In the genomic region with DNA sequence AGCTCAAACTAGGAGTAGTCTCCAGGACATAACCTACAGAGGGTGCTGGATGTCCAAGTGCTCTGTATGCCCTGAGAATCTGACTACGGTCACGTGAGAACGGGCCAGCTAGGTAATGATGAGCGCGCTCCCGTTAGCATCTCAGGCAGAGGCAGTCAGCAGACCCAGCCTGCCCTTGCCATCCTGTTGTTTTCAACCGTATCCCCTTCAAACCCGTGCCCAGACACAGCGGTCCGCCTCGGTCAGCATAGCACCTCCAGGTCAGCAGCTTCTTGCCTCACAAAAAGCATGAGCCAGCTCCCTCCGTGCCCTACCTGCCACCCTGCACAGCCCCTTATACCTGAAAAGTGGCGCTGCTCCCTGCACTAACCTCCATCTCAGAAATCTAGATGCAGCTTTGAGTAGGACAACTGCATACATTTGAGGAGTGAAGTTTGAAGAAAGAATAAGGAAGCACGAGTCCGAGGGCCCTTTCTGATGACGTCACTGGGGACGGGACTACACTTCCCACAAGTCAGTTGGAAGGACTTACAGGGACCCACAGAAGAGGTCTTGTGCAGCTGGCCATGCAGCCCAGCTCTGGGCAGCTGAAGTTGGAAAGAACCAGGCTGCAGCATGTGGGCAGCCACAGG, we compare ENCODE assay signal across 8 mouse cellular contexts. TPM values are rescaled to one million over a fixed set of nuclear protein-coding genes. Genes with fewer than 3 reads are reported as not detected.
DNase-seq lines count a peak whose midpoint lies in the region; ATAC-seq lines count a peak whose summit lies in the region.

No protein-coding gene starts in this region.

- intact Hi-C loops in left cerebral cortex, postnatal 14 days (cut with DNase I): loop anchor here (5.0 kb wide), 1 partner anchor 87 kb away; the partner anchor contains the start of genes Gm49345 and Zfp729a

- H3K36me3 ChIP-seq in intestine, embryonic 14.5 days (ENCODE audit: control insufficient read depth, insufficient read depth, low read length): no peaks in the 10 kb centered on the region

- WGBS in intestine, embryonic 14.5 days: 1% methylated on average over 17 of the region's 17 CpGs

- peak overlapping the region; percentile 81 for H3K4me3 ChIP-seq in intestine, embryonic 14.5 days (ENCODE audit: low read depth, low read length)

- DNase-seq in adrenal gland, adult 18-20 months (ENCODE audit: low spot score in 2 of 2): peak; percentile 76 to 83
- peak; percentile 93 for DNase-seq in embryo, embryonic 11 days
- DNase-seq in gastrocnemius, postnatal 25 days: peak; percentile 81
- peak; percentile 93 for DNase-seq in intestine, embryonic 14.5 days (ENCODE audit: low spot score)
- DNase-seq in left cerebral cortex, postnatal 14 days (ENCODE audit: low spot score in 2 of 2): peak; percentile 92 to 95
- peak; percentile 90 for DNase-seq in mesoderm, embryonic 11.5 days (ENCODE audit: low read depth, low spot score)
- peak; percentile 89 to 93 for DNase-seq in right cerebral cortex, postnatal 36 days (ENCODE audit: low spot score in 2 of 2)
- DNase-seq in yolk sac, embryonic 10.5 days (ENCODE audit: low spot score): peak; percentile 88

- 0 out of 2 replicates have a peak, but pooled peaks cover 3% of the 10 kb centered on the region for H3K4me1 ChIP-seq in intestine, embryonic 14.5 days (replicated peaks; ENCODE audit: control insufficient read depth, insufficient read depth, low read length)

- H3K27ac ChIP-seq in intestine, embryonic 14.5 days (ENCODE audit: low read depth): peak overlapping the region; percentile 54

- ATAC-seq in intestine, embryonic 14.5 days (replicated peaks; ENCODE audit: low FRiP score, low TSS enrichment, low read depth): peak; percentile 96

- H3K27me3 ChIP-seq in intestine, embryonic 14.5 days (replicated peaks; ENCODE audit: control insufficient read depth, insufficient read depth, low read length): no peaks in the 10 kb centered on the region

- no peaks in the 10 kb centered on the region for H3K9me3 ChIP-seq in intestine, embryonic 14.5 days (ENCODE audit: control insufficient read depth, low read length)

- peak overlapping the region; percentile 78 for H3K9ac ChIP-seq in intestine, embryonic 14.5 days (ENCODE audit: low read length)

- peak overlapping the region; percentile 61 for H3K4me2 ChIP-seq in intestine, embryonic 14.5 days (ENCODE audit: low read length)

RNA-seq across cellular contexts. Expression of gene Zfp65, which starts 5.0 kb away (rescaled TPM):
- 10 to 100 TPM; 12.2 to 12.7 TPM for total RNA-seq in adrenal gland, adult 18-20 months (2021)
- total RNA-seq in gastrocnemius, postnatal 25 days (2021): 1 to 10 TPM; 3.8 to 4.4 TPM
- 2.9 and 3.1 TPM in 2 replicates for polyA plus RNA-seq in intestine, embryonic 14.5 days (2014; fragmentation: Nextera tagmentation; extraction: Ambion mirVana)
- total RNA-seq in left cerebral cortex, postnatal 14 days (2021): 10 to 100 TPM; 13.2 to 13.7 TPM

RNA-seq across cellular contexts. Expression of gene Zfp85, which starts 31.1 kb away (rescaled TPM):
- total RNA-seq in adrenal gland, adult 18-20 months (2021): 1 to 10 TPM; 4.0 to 5.3 TPM
- total RNA-seq in gastrocnemius, postnatal 25 days (2021): 1 to 10 TPM; 1.9 to 2.3 TPM
- 5.1 and 6.1 TPM in 2 replicates for polyA plus RNA-seq in intestine, embryonic 14.5 days (2014; fragmentation: Nextera tagmentation; extraction: Ambion mirVana)
- total RNA-seq in left cerebral cortex, postnatal 14 days (2021): 1 to 10 TPM; 5.0 to 5.8 TPM

RNA-seq across cellular contexts. Expression of gene Zfp738, which starts 37.1 kb away (rescaled TPM):
- 1 to 10 TPM; 7.9 to 8.1 TPM for total RNA-seq in adrenal gland, adult 18-20 months (2021)
- total RNA-seq in gastrocnemius, postnatal 25 days (2021): 1 to 10 TPM; 2.2 to 4.0 TPM
- polyA plus RNA-seq in intestine, embryonic 14.5 days (2014; fragmentation: Nextera tagmentation; extraction: Ambion mirVana): 11.0 and 12.6 TPM in 2 replicates
- total RNA-seq in left cerebral cortex, postnatal 14 days (2021): 10 to 100 TPM; 23.5 to 24.2 TPM

RNA-seq across cellular contexts. Expression of gene Zfp493, which starts 55.5 kb away (rescaled TPM):
- total RNA-seq in adrenal gland, adult 18-20 months (2021): 1 to 10 TPM; 1.8 to 2.5 TPM
- 1 to 10 TPM; 2.7 to 3.1 TPM for total RNA-seq in gastrocnemius, postnatal 25 days (2021)
- 3.1 and 3.4 TPM in 2 replicates for polyA plus RNA-seq in intestine, embryonic 14.5 days (2014; fragmentation: Nextera tagmentation; extraction: Ambion mirVana)
- 1 to 10 TPM; 3.6 to 5.5 TPM for total RNA-seq in left cerebral cortex, postnatal 14 days (2021)

Comparison
In these comparisons a context has a peak if more than half of its experiments do, and no peak if none do; other contexts are left out.
1. Peak in every context shown above with its lines: DNase-seq, ATAC-seq, H3K4me3 ChIP-seq and H3K27ac ChIP-seq.